Mouse (Mus musculus) CH12.LX (cell line): Measurements from ENCODE around the gene Elavl2. TPM values are rescaled to one million over a fixed set of nuclear protein-coding genes. Genes with fewer than 3 reads are reported as not detected.

Experiments
- DNase-seq: peaks from one replicate; pipeline ENCODE4 v3.0.0-alpha.2; 2013; ENCODE audit errors: extremely low read depth
- H3K27ac ChIP-seq: 2 replicates; pipeline ENCODE4 v1.5.1; 2012; ENCODE audit warnings: low read depth, mild to moderate bottlenecking, control low read depth, moderate library complexity; ENCODE audit not compliant: insufficient read depth
- H3K27me3 ChIP-seq: replicated peaks from 2 replicates; pipeline ENCODE3; 2012; ENCODE audit warnings: inconsistent platforms
- H3K36me3 ChIP-seq, 2 experiments: replicated peaks in 1 of 2; 2 replicates each; pipeline versions ENCODE3 to v1.6.1; 2012; ENCODE audit warnings: inconsistent platforms in 1 of 2, low read length in 1 of 2, mild to moderate bottlenecking in 1 of 2, mixed read lengths in 1 of 2, moderate library complexity in 1 of 2; ENCODE audit not compliant: control insufficient read depth in 1 of 2, insufficient read depth in 1 of 2
- H3K4me1 ChIP-seq, 2 experiments: 2 replicates each; pipeline ENCODE4 v1.6.1; 2012; ENCODE audit warnings: inconsistent platforms in 1 of 2, moderate library complexity in 1 of 2; ENCODE audit not compliant: insufficient read depth in 2 of 2, control insufficient read depth in 1 of 2
- H3K4me2 ChIP-seq: 2 replicates; pipeline ENCODE4 v1.6.1; 2012; ENCODE audit warnings: low read depth, mild to moderate bottlenecking, control low read depth; ENCODE audit not compliant: poor library complexity, insufficient read depth, severe bottlenecking
- H3K4me3 ChIP-seq, 3 experiments: fragments of 150-350 bp in 1 of 3; sonication (generic) in 1 of 3; replicated peaks in 1 of 3; 2 replicates each; pipeline versions ENCODE3 to v1.5.1; 2011 to 2012; ENCODE audit warnings: low read depth in 2 of 3, low read length in 2 of 3, mild to moderate bottlenecking in 2 of 3, moderate library complexity in 2 of 3, control low read depth in 1 of 3, improper control_type of control experiment in 1 of 3, inconsistent platforms in 1 of 3, mixed read lengths in 1 of 3; ENCODE audit not compliant: poor library complexity in 1 of 3
- H3K79me2 ChIP-seq: replicated peaks from 2 replicates; pipeline ENCODE4 v1.6.1; 2012; ENCODE audit warnings: mild to moderate bottlenecking, moderate library complexity; ENCODE audit not compliant: control insufficient read depth, poor library complexity, insufficient read depth, severe bottlenecking; ENCODE audit errors: extremely low read depth
- H3K9ac ChIP-seq: 2 replicates; pipeline ENCODE4 v1.6.1; 2012; ENCODE audit warnings: low read depth, mild to moderate bottlenecking, control low read depth, moderate library complexity; ENCODE audit not compliant: insufficient read depth
- H3K9me3 ChIP-seq: replicated peaks from 2 replicates; pipeline ENCODE3; 2012; ENCODE audit warnings: low read length, inconsistent platforms, mixed read lengths
- CHD1 ChIP-seq: IDR thresholded peaks from 2 replicates; pipeline ENCODE4 v1.6.1; 2012; ENCODE audit warnings: low read depth, low read length, improper control_type of control experiment, inconsistent platforms
- CTCF ChIP-seq, 2 experiments: IDR thresholded peaks in 1 of 2; conservative IDR thresholded peaks in 1 of 2; 2 replicates each; pipeline ENCODE4 v1.5.1; 2011 to 2012; ENCODE audit warnings: low read depth in 2 of 2, low read length in 2 of 2, improper control_type of control experiment in 1 of 2, inconsistent platforms in 1 of 2, mild to moderate bottlenecking in 1 of 2, moderate library complexity in 1 of 2
- E2F4 ChIP-seq: IDR thresholded peaks from 2 replicates; pipeline ENCODE4 v1.6.1; 2011; ENCODE audit warnings: low read depth, low read length, improper control_type of control experiment; ENCODE audit not compliant: insufficient replicate concordance
- ELF1 ChIP-seq: IDR thresholded peaks from 2 replicates; pipeline ENCODE4 v1.6.1; 2014; ENCODE audit warnings: low read depth, mild to moderate bottlenecking, inconsistent platforms, low read length, improper control_type of control experiment
- EP300 ChIP-seq: IDR thresholded peaks from 2 replicates; pipeline ENCODE4 v1.6.1; 2011; ENCODE audit warnings: low read length, improper control_type of control experiment
- GABPA ChIP-seq: IDR thresholded peaks from 2 replicates; pipeline ENCODE4 v1.6.1; 2012; ENCODE audit warnings: low read depth, low read length, improper control_type of control experiment, inconsistent platforms; ENCODE audit not compliant: insufficient replicate concordance
- HCFC1 ChIP-seq: IDR thresholded peaks from 2 replicates; pipeline ENCODE4 v1.6.1; 2012; ENCODE audit warnings: low read depth, mild to moderate bottlenecking, inconsistent platforms, low read length, improper control_type of control experiment
- JUND ChIP-seq: conservative IDR thresholded peaks from 2 replicates; pipeline ENCODE4 v1.6.1; 2011; ENCODE audit warnings: low read depth, low read length, improper control_type of control experiment
- KAT2A ChIP-seq: IDR thresholded peaks from 2 replicates; pipeline ENCODE4 v1.6.1; 2012; ENCODE audit warnings: low read length, improper control_type of control experiment, inconsistent platforms; ENCODE audit not compliant: insufficient replicate concordance
- MAFK ChIP-seq: IDR thresholded peaks from 2 replicates; pipeline ENCODE4 v1.6.1; 2011; ENCODE audit warnings: low read length, improper control_type of control experiment; ENCODE audit not compliant: insufficient replicate concordance
- MAZ ChIP-seq: IDR thresholded peaks from 2 replicates; pipeline ENCODE4 v1.6.1; 2012; ENCODE audit warnings: low read depth, mild to moderate bottlenecking, inconsistent platforms, low read length, improper control_type of control experiment, moderate library complexity
- MEF2A ChIP-seq: IDR thresholded peaks from 2 replicates; pipeline ENCODE4 v1.6.1; 2014; ENCODE audit warnings: low read depth, mild to moderate bottlenecking, inconsistent platforms, low read length, improper control_type of control experiment, borderline replicate concordance
- MYC ChIP-seq: IDR thresholded peaks from 2 replicates; pipeline ENCODE4 v1.6.1; 2011; ENCODE audit warnings: low read depth, mild to moderate bottlenecking, improper control_type of control experiment, low read length
- NELFE ChIP-seq: IDR thresholded peaks from 2 replicates; pipeline ENCODE4 v1.6.1; 2011; ENCODE audit warnings: low read depth, low read length, improper control_type of control experiment
- NRF1 ChIP-seq: IDR thresholded peaks from 2 replicates; pipeline ENCODE4 v1.6.1; 2014; ENCODE audit warnings: low read depth, mild to moderate bottlenecking, inconsistent platforms, low read length, improper control_type of control experiment, moderate library complexity
- POLR2A ChIP-seq: IDR thresholded peaks from 2 replicates; pipeline ENCODE4 v1.6.1; 2011; ENCODE audit warnings: low read depth, mild to moderate bottlenecking, improper control_type of control experiment, low read length
- RAD21 ChIP-seq: IDR thresholded peaks from 2 replicates; pipeline ENCODE4 v1.6.1; 2011; ENCODE audit warnings: low read depth, mild to moderate bottlenecking, low read length, improper control_type of control experiment, moderate library complexity
- SIN3A ChIP-seq: IDR thresholded peaks from 2 replicates; pipeline ENCODE4 v1.6.1; 2012; ENCODE audit warnings: low read length, improper control_type of control experiment, inconsistent platforms
- TBP ChIP-seq: conservative IDR thresholded peaks from 2 replicates; pipeline ENCODE4 v1.6.1; 2011; ENCODE audit warnings: low read depth, low read length, improper control_type of control experiment
- UBTF ChIP-seq: IDR thresholded peaks from 2 replicates; pipeline ENCODE4 v1.6.1; 2012; ENCODE audit warnings: low read depth, mild to moderate bottlenecking, inconsistent platforms, low read length, improper control_type of control experiment, moderate library complexity
- USF1 ChIP-seq: IDR thresholded peaks from 2 replicates; pipeline ENCODE4 v1.6.1; 2014; ENCODE audit warnings: low read depth, mild to moderate bottlenecking, inconsistent platforms, low read length, improper control_type of control experiment
- USF2 ChIP-seq: conservative IDR thresholded peaks from 2 replicates; pipeline ENCODE4 v1.6.1; 2011; ENCODE audit warnings: low read depth, low read length, improper control_type of control experiment
- ZKSCAN1 ChIP-seq: IDR thresholded peaks from 2 replicates; pipeline ENCODE4 v1.6.1; 2012; ENCODE audit warnings: low read depth, inconsistent platforms, low read length, improper control_type of control experiment, borderline replicate concordance
- ZMIZ1 ChIP-seq: IDR thresholded peaks from 2 replicates; pipeline ENCODE4 v1.6.1; 2012; ENCODE audit warnings: low read depth, mild to moderate bottlenecking, inconsistent platforms, low read length, improper control_type of control experiment
- ZNF384 ChIP-seq: IDR thresholded peaks from 2 replicates; pipeline ENCODE4 v1.6.1; 2012; ENCODE audit warnings: low read depth, low read length, improper control_type of control experiment, inconsistent platforms
- dilution Hi-C: fragments of 300-500 bp; cut with MboI; formaldehyde crosslinking; loops from 2 replicates; pipeline ENCODE4 v1.14.3; 2020; ENCODE audit warnings: low sequenced_read_pairs; ENCODE audit not compliant: extremely low pct_unique_long_range_greater_than_20kb, extremely low pct_ligation_motif_present
- in situ Hi-C: fragments of 300-500 bp; cut with MboI; formaldehyde crosslinking; loops from 3 replicates; pipeline ENCODE4 v1.14.3; 2019; ENCODE audit warnings: low sequenced_read_pairs, low pct_ligation_motif_present, low pct_unique_long_range_greater_than_20kb, mixed read lengths
- polyA plus RNA-seq: library from polyadenylated mRNA; unstranded; fragments of >175 nt; gene quantifications from 2 replicates; pipeline ENCODE4 v1.2.1, GENCODE M21; 2012; ENCODE audit warnings: low read depth; ENCODE audit not compliant: insufficient read length
- total RNA-seq, 2 experiments: library from RNA; depleted of rRNA; stranded (reverse); fragments of 300-350 nt in 1 of 2; fragments of >200 nt in 1 of 2; gene quantifications; 2 replicates each; pipeline ENCODE4 v1.2.3; 2012 to 2014

Elavl2 gene
- total and polyA plus RNA-seq, 3 experiments = not detected

DNA sequence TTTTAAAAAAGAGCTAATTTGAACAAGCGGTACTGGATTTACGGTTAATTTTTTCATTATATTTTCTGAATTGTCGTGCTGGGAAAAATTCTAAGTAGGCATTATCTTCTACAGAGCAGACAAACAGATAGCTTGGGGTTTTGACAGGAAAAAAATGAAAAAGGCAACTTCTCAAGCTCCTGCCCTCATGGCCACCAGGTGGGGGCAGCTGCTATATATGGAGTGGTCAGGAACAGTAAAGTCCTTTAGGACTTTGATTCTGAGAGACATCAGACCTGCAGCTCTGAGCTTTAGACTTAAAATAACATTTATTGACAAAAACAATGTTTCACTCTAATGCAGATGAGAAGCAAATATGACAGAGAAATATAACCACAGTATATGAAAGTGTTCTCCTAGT lies 12.9 kb downstream of the Elavl2 start:
- Histone ChIP-seq H3K4me3 (no peak overlapping the region), H3K27me3 (no peaks in the 10 kb centered on the region), H3K79me2 (no peaks in the 10 kb centered on the region), H3K4me1 (no peaks in the 10 kb centered on the region), H3K36me3 (no peaks in the 10 kb centered on the region), H3K4me2 (no peak overlapping the region), H3K9ac (no peak overlapping the region), H3K9me3 (peaks cover 26% of the 10 kb centered on the region), H3K27ac (no peak overlapping the region)
- TF ChIP-seq MAZ (no peak), USF1 (no peak), CHD1 (no peak), HCFC1 (no peak), GABPA (no peak), E2F4 (no peak), MYC (no peak), NRF1 (no peak), NELFE (no peak), JUND (no peak), TBP (no peak)
- in situ Hi-C loops = no loop called here
- DNase-seq = no peak
- dilution Hi-C loops = no loop called here

DNA sequence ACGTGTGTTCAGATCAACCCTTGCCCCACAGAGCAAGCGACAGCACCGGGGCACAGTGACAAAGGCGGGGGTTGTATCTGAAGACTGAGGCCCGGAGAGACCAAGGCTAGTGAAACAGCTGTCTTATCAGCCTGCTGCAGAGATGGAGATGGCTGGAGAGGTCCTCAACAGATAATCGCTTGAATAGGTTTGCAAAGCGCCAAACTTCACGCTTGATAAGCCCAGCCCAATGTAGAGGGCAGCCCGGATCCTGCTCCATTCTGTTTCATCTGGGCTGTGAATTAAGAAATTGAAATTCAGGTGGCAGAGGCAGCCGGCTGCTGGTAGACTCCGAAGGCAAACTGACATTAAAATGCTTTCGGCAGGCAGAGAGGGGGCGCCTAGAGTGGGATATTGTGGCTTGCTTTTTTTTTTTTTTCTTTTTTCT lies 19.4 kb downstream of the Elavl2 start:
- Histone ChIP-seq H3K27me3 (no peaks in the 10 kb centered on the region), H3K4me3 (no peak overlapping the region), H3K36me3 (no peaks in the 10 kb centered on the region), H3K79me2 (no peaks in the 10 kb centered on the region), H3K9ac (no peak overlapping the region), H3K27ac (no peak overlapping the region), H3K4me2 (no peak overlapping the region), H3K4me1 (no peaks in the 10 kb centered on the region), H3K9me3 (peaks cover 35% of the 10 kb centered on the region)
- dilution Hi-C loops = no loop called here
- no peak for TF ChIP-seq TBP
- no peak for TF ChIP-seq USF2
- in situ Hi-C loops = no loop called here
- DNase-seq = no peak

DNA sequence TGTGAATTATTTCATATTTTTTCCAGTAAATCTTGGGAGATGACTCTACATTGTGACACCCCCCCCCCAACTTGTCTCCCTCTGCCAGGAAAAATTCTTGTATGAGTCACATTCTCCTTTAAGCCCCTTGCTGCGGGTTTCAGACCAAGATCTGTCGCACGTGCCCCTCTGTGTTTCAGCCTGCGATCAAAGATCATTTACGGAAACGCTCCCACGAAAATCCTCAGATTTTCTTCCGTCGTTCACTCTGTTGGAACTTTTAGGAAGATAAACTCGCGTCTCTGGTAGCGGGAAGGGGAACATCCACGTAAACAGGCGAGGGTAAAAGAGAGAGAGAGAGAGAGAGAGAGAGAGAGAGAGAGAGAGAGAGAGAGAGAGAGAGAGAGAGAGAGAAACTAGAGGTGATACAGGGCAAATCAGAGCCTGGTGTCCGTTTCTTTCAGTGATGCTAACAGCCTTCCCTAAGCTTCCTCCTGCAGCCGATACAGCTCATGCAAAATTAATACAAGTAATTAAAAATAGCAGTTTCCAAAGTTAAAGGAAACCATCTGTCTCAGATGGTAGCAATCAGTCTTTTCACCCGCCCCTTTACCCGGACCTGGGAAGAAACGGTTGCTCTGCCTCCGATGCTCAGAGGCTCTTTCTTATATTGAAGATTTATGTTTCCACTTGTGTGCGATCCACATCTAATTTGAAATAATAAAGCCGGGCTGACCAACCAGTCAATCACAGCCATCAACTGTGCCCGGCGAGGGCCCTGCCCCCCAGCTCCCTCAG lies 20.1 kb downstream of the Elavl2 start:
- no peak for DNase-seq
- dilution Hi-C loops (no loop called here), in situ Hi-C loops (no loop called here)
- H3K36me3 ChIP-seq = no peaks in the 10 kb centered on the region
- no peaks in the 10 kb centered on the region for H3K27me3 ChIP-seq
- peaks cover 35% of the 10 kb centered on the region for H3K9me3 ChIP-seq
- H3K9ac ChIP-seq = no peak overlapping the region
- H3K4me2 ChIP-seq = no peak overlapping the region
- no peak for TF ChIP-seq NRF1
- no peak for TF ChIP-seq USF2
- TF ChIP-seq MAZ = no peak
- no peak for TF ChIP-seq KAT2A
- TF ChIP-seq USF1 = no peak
- no peak for TF ChIP-seq ZKSCAN1
- no peak for TF ChIP-seq POLR2A
- TF ChIP-seq UBTF = no peak
- no peak for TF ChIP-seq SIN3A
- no peak for TF ChIP-seq EP300
- no peak for TF ChIP-seq CTCF (conservative IDR thresholded peaks at IDR 0.05 in 1 of 2, IDR thresholded peaks at IDR 0.05 in 1 of 2; ENCODE audit: low read depth in 2 of 2, low read length in 2 of 2)
- TF ChIP-seq ZMIZ1 = no peak
- no peak for TF ChIP-seq MAFK
- no peak for TF ChIP-seq TBP
- TF ChIP-seq MEF2A = no peak
- TF ChIP-seq ELF1 = no peak
- TF ChIP-seq ZNF384 = no peak
- no peak for TF ChIP-seq E2F4
- no peak for TF ChIP-seq RAD21
- no peaks in the 10 kb centered on the region for H3K79me2 ChIP-seq
- H3K4me1 ChIP-seq = no peaks in the 10 kb centered on the region
- no peak overlapping the region for H3K4me3 ChIP-seq
- no peak overlapping the region for H3K27ac ChIP-seq
